Mouse (Mus musculus): ENCODE measurements around the gene Slc37a3.
"Not testable (repeated sequence)": the region's sequence is repeated elsewhere in the genome, so short reads cannot be mapped to it uniquely, and the experiment has no call there.

The Slc37a3 gene

DNA sequence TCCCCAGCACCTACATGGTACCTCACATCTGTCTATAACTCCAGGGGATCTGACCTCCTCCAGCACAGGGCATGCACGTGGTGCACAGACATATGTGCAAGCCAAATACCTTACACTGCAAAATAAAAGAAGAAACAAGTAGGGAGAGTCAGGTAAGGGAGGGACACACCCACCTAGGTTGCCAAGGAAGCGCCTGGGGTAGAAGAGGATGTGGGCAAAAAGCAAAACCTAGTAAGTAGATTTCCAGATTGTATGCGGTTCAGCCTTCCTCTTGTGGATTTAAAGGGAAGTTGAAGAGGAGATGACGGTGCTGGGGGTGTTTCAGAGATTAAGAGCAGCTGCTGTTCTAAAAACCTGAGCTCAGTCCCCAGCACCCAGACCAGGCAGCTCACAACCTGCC is 1.7 kb upstream of the Slc37a3 start:
- in situ Hi-C loops (cut with MboI, MseI) = no loop called here

DNA sequence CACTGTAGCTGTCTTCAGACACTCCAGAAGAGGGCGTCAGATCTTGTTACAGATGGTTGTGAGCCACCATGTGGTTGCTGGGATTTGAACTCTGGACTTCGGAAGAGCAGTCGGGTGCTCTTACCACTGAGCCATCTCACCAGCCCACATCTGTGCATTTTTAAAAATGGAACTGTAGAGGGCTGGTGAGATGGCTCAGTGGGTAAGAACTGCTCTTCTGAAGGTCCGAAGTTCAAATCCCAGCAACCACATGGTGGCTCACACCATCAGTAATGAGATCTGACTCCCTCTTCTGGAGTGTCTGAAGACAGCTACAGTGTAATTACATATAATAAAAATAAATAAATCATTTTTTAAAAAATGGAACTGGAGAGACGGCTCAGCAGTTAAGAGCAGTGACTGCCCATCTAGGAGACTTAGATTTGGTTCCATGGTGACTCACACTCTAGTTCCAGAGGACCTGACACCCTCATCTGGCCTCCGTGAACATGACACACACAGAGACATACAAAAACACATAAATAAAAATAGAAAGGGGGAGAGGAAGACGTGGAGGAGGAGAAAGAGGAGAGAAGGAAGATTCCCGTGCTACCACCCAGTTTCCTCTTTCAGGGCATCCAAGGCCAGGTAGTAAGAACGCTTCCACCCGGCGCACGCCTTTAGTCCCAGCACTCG is 823 bp upstream of the Slc37a3 start:
- in situ Hi-C loops (cut with MboI, MseI) = not testable (repeated sequence)

DNA sequence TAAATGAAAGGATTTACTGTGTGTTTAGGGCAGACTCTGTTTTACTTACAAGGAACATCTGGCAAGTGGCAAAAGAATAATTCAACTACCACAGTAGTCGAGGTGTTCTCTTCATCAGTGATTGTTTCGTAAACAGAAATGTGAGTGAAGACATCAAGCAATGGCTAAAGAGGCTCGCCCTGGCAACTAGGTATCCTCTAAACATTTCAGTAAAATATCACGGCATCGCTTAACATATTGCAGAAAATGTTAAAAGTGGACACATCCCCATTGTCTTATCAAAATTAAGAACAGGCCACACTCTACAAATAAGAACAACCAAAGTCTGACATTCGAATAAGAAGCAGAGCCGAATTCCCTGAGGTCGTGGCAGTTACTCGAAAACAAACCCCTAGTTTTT is 700 bp downstream of the Slc37a3 start:
- in situ Hi-C loops (cut with MboI, MseI) = no loop called here

DNA sequence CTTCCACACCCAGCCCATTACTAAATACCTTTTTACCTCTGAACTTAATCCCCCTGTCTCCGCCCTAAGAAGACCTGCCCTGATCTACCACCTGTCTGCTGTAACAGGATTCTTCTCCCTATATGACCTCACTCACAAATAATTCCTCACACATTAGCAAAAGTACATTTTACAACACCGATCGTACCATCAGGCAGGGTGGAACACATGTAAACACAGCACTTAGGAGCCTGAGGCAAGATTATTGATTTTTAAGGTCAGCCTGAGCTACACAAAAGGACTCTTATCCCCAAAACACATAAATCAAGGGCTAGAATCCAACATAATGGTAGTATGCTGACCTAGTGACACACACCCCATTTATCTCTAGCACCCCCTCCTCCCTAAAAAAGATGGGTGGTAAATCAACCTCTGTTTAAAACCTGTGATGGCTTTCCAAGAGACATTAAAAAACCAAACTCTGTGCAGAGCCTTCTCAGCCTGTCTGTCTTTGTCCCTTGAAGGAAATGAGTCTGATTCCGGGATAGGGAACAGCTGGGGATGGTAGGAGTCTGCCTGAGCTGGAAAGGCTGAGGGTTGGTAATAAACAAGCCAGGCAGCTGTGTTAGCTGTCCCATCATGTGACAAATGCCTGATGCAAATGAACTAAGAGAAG is 4.0 kb downstream of the Slc37a3 start:
- in situ Hi-C loops (cut with MboI, MseI) = no loop called here

DNA sequence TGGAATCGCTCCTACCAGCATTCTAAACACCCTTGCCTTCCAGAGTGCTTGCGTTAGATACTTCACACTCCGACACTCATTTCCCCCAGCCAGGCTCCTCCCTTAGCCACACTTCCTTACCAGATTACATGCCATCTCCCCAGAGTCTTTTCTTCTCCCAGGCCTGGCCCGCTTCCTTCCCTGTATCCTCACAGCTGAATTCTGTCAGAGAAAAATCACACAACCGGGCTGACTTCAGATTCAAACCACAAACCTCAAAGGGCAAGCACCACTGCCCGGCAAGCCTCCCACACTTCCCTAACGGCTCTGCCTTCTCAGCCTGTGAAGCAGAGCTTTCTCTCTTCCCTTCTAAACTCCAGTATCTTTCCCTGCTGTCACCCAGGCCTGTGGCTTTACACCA is 4.7 kb downstream of the Slc37a3 start:
- in situ Hi-C loops (cut with MboI, MseI) = no loop called here

DNA sequence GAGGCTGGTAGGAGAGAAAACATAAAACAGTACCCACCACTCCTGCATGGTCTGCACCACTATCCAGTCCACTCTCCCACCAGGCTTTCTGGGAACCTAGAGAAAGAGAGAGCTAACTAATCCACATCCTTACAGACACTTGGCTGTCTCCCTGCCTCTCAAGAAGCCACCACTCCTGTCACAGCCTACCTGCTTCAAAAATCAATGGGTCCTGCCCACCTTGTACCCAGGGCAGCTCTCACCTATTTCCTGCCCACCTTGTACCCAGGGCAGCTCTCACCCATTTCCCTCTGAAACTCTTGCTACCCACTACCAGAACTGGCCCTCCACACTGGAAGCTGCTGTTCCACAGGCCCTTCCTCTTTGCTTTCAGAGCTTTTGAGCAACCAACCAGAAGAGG is 5.4 kb downstream of the Slc37a3 start:
- in situ Hi-C loops (cut with MboI, MseI) = no loop called here

DNA sequence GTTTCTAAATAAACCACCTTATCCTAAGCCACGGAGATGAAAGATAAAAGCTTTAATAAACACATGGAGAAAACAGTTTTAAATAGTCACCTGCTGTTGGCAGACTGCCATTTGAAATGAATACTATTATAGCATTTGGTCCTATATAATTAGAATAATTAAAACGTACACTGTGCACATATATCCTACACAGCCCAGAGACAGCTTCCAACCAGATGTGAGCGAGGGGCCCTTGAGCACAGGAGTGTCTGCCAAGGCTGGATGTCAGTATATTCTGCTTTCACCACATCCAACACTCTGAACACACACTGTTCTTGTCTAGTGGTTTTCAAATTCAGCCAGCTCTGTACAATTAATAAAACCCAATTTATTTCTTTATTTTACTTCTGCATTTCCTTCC is 7.8 kb downstream of the Slc37a3 start:
- in situ Hi-C loops (cut with MboI, MseI) = no loop called here

DNA sequence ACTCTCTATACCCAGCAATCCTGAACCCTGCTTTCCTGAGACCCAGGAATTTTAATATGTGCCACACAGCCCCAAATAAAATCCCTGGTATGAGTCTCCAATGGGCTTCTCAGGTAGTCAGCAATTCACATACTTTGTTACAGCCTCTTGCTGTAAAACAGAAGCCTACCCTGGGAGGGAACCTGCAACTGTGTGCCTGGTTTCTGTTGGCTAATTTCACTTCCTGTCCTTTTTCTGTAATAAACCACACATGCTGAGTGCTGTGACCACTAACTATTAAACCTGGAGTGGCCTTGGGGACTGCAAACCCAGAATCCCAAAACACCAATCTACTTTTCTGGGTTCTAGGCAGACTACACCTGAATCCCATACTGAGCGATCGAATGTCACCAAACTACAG is 14.8 kb downstream of the Slc37a3 start:
- in situ Hi-C loops (cut with MboI, MseI) = no loop called here

DNA sequence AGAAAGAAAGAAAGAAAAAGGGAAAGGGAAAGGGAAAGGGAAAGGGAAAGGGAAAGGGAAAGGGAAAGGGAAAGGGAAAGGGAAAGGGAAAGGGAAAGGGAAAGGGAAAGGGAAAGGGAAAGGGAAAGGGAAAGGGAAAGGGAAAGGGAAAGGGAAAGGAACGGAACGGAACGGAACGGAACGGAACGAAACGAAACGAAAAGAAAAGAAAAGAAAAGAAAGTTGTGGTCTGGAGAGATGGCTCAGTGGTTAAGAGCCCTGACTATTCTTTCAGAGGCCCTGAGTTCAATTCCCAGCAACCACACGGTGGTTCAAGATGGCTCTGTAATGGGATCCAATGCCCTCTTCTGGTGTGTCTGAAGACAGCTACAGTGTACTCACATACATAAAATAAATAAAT is 18.3 kb downstream of the Slc37a3 start:
- in situ Hi-C loops (cut with MboI, MseI) = loop anchor here (5.0 kb wide), 1 partner anchor 167 kb away; no protein-coding TSS in a partner anchor

DNA sequence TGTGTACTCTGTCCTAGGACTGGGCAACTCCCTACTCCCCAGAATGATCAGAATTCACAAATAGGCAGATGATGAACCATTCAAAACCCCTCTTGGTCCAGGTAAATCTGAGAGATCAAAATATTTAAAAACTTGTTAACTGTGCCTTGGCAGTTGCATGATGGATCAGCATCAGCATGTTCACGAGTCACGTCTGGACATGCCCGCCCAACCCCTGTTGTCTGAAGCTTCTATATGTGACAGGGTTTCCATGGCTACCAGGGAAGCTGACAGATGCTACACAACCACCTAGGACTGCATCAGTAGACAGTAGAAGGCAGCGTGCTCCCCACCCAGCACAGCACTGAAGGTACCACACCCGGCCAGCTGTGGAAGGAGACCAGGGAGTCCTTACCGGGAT is 28.5 kb downstream of the Slc37a3 start:
- in situ Hi-C loops (cut with MboI, MseI) = no loop called here

DNA sequence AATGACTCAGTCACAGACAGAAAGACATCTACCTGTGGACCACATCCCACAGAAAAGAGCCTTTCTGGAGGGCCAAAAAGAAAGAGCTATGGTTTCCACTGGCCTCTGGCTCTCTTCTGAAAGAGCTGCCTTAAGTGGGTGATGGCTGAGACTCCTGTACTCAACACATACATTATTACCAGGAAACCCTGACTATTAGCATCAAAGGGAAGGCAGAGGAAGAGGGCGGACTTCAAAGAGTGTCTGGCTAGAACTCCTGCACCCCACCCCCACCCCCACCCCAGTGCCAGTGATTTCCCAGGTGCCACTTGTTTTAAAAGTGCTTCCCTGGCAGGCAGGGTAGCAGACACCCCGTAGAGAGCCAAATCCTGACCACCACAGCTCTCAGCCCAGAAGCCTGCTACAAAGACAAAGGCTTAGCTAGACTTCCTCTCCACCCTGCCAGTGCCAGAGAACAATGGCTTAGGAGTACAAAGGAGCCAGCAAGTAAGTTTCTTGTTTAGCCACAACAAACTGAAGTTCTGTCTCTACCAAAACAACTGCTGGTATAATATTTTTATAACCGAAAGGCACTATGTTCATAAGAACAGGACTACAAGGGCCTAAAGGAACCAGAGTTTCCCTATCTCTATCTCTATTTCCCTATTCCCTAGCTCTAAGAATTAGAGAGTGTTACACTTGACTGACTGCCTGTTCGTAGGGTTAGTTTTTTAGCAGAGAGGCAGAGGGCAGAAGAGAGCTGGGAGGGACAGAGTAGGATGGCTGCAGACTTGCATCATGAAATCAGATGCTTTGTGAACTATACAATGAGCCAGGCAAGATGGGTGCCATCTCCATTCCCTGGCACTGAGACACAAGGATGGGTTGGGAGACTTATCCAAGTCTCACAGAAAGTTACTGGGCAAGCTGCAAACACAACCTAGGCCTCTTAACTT is 29.3 kb downstream of the Slc37a3 start:
- in situ Hi-C loops (cut with MboI, MseI) = no loop called here

DNA sequence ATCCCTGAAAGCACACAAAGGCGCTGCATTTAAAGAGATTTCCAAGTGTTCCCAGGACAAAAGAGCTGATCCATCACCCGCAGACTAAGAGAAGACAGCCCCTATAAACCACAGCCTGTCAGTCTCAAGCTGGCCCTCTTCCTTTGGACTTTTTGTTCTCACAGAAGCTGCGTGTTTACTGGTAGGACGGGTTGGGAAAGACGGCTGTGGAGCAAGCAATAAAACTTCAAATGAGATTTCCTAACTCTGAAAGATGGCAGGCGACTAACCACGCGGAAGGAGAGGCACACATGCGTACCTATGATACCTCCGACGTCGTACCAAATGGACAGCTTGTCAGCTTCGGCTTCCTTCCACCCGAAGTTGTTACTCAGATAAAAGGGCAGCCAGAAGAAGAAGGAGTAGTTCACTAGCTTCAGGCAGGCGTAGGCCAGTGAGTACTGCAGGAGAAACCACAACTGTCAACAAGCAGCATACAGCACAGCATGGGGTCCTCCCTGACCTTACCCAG is 30.4 kb downstream of the Slc37a3 start:
- in situ Hi-C loops (cut with MboI, MseI) = no loop called here

DNA sequence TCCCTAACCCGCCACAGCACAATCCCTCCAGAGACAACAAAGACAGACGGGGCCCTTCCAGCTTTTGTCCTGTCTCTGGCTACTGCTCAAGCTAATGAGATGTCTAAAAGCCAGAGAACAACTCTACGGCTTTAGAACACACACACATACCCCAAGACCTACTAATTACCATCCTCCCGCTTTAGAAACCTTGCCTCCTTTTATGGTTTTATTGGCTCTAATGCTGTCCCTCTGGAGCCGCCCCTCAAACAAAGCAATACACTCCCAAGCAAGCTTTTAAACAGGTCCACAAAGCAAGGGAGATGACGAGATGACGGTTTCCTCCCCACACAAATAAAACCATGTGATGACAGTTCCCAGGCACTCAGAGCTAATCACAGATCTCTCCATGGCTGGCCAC is 32.0 kb downstream of the Slc37a3 start:
- in situ Hi-C loops (cut with MboI, MseI) = no loop called here

DNA sequence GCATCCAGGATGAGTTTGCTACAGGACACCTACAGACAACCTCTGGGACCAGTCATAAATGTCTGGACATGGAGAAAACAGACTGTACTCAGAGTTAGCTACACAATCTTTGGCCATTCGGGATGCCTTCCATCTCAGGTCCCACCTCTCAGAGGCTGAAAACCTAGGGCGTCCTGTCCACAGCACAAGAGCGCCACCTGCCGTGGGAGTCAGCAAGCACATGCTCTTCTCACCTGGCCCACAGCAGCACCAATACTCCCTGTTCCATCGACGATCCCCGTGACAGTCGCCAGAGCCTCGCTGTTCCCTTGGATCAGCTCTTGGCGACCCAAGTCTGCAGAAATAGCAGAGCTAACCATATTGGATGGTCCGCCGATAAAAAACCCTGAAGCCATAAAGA is 33.5 kb downstream of the Slc37a3 start:
- in situ Hi-C loops (cut with MboI, MseI) = no loop called here

DNA sequence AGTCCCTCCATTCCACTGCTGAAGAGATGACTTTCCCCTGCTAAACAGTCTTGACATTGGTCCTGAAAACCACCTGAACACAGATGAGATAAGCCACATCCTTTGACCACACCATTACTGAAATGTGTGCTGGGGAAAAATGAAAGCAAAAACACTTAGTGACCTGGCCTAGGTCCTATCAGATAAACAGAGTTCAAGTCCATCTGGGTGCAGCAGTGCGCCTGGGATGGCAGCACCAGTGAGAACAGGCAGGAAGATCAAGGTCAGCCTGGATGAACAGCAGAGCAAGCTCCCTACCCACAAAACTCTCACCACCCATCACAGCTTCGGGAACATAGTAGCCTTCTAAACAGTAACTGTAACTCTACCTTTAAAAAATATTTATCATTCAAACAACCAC is 35.7 kb downstream of the Slc37a3 start:
- in situ Hi-C loops (cut with MboI, MseI) = no loop called here

DNA sequence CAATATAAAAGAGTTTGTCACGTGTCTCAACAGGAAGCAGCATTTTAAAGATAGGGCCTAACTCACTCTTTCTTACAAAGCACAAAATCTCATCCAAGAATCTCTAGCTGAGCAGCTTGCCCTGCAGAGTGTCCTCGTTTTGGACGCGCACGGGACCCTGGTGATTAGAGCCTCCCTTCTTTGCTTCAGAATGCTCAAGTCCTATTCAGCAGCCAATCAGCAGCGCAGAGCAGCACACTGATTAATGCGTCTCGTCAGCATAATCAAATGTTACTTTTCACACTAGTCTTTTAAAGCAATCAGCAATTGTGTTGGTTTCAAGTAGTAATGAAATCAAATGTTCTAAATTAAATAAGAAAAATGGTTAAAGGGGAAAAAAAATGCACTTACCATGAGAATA is 39.1 kb downstream of the Slc37a3 start:
- in situ Hi-C loops (cut with MboI, MseI) = no loop called here

DNA sequence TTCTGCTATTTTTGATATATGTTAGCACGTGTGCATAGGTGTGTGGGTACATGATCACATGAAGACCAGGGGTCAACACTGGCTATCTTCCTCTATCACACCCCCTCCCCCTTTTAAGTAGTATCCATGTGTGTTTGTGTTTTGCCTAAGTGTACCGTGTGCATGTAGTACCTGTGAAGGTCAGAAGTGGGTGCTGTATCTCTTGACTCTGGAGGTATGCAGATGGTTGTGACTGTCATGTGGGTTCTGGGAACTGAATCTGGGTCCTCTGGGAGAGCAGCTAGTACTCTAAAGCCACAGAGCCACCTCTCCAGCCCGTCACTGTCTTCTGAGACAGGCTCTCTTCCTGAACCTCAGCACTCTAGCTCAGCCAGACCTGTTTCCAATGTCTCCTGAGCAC is 42.6 kb downstream of the Slc37a3 start:
- in situ Hi-C loops (cut with MboI, MseI) = loop anchor here (5.0 kb wide), 1 partner anchor 133 kb away; no protein-coding TSS in a partner anchor

DNA sequence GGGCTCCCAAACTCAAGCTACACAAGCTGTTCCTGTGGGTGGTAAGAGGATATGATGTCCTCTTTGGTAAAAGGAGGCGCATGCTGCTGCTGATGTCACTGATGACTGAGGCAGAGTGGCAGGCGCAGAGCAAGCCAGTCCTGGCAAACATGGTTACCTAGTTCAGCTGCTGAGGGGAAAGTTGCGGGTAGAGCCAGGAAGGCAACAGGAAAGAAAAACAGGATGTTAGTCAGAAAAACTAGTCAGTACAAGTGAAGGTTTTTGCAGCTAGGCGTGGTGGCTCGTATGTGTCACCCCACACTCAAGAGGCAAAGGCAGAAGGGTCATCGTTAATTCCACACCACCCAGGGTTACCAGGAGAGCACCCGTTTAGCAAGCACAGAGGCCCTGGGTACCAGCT is 43.3 kb downstream of the Slc37a3 start:
- in situ Hi-C loops (cut with MboI, MseI) = loop anchor here (5.0 kb wide), 1 partner anchor 132 kb away; no protein-coding TSS in a partner anchor

DNA sequence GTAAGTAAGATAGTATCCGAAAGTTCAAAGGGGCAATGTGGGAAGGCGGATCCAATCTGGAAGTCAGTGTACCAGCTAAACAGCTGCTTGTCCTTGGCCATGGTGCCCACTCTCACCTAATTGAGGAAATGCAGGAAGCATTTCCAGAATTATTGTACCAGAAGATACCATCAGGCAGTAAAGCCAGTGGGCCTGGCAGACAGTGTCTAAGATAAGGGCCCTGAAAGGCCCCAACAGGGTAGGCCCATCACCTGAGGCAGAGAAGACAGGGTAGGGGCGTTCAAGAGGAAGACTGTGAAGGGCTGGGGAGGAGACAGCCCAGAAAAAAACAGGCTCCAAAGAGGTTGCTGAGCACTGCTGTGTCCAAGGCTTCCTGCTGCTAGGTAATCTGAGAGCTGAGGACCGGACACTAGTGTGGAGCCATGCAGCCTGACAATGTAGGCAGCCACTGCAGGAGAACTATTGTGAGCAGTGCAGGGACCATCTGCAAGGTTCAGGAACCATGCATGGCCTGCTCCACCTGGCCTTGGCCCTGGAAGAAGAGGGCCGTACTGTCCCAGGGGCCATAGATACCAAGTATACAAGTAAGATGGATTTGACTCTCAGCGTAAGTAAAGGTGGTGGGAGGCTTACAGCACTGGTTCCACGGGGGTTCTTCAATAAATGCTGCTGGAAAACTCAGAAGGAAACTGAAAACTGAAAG is 45.3 kb downstream of the Slc37a3 start:
- in situ Hi-C loops (cut with MboI, MseI) = loop anchor here (5.0 kb wide), 1 partner anchor 130 kb away; no protein-coding TSS in a partner anchor

DNA sequence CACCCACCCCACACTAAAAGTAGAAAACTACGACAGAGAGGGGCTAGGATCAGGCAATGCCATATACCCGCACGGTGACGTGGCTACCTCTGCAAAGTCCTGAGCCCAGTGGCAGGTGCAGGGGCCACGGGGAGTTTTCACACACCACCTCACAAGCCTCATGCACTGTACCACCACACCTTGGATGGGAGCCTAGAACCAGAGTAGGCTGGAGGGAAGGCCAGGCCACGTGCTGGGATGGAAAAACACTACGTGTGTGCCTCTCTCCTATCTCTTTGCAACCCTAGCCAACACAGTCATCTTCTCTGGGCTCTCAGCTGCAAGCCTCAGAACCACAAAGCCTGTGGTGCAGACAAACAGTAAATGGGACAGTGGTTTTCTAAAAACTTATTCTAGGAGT is 46.5 kb downstream of the Slc37a3 start:
- in situ Hi-C loops (cut with MboI, MseI) = loop anchor here (5.0 kb wide), 1 partner anchor 129 kb away; no protein-coding TSS in a partner anchor

DNA sequence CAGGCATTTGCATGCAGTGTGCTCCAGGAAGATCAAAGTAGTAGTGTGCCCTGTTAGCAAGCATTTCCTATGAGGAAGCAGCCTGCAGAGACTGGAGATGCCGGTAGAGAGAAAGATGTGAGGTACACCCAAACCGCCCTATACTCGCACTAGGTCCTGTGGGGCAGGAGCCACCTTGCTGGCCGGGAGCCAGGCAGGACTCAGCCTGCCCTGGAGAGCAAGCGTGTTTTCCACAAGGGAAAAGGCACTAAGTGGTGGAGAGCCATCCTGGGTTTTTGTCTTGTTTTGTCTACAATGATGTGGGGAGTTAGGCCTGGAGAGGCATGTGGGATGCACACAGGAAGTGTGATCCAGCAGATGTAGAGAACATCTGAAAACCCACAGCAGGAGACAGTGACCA is 57.2 kb downstream of the Slc37a3 start:
- in situ Hi-C loops (cut with MboI, MseI) = no loop called here
